Mouse (Mus musculus): ENCODE data around the gene Nkx2-3.

Gene Nkx2-3

DNA sequence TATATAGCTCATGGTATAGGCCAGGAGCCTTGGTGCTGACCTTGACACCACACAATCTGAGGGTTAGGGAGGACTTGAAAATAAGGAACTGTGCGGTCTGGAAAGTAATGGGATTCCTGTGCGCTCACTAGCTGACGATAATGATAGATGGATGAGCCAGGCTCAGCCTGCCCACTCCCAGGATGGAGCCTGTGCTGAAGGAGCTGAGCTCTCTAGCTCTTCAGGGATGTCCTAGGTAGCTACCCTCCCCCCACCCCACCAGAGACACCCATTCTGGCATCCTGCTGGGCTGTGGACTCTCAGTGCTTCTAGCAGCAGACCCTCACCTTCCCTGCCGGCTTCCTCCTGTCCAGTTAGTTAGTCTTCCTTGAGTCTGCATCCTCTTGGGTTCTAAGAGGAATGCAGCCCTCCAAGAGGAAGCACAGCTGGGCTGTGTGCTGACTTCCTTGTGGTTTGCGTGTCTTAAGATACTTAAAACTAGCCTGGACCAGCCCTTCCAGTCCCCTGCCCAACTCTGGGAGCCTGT lies 6.4 kb downstream of the Nkx2-3 start:
- no peak for DNase-seq (ENCODE audit: low read depth in 2 of 2, low spot score in 2 of 2)

GRCm38 (mm10) chr19:43619916-43620479 lies 7.9 kb downstream of the Nkx2-3 start:
- DNase-seq (ENCODE audit: low read depth in 2 of 2, low spot score in 2 of 2): no peak

GRCm38 (mm10) chr19:43623913-43624312 lies 11.8 kb downstream of the Nkx2-3 start:
- peak; percentile 28 to 33 for DNase-seq (ENCODE audit: low read depth in 2 of 2, low spot score in 2 of 2)

DNA sequence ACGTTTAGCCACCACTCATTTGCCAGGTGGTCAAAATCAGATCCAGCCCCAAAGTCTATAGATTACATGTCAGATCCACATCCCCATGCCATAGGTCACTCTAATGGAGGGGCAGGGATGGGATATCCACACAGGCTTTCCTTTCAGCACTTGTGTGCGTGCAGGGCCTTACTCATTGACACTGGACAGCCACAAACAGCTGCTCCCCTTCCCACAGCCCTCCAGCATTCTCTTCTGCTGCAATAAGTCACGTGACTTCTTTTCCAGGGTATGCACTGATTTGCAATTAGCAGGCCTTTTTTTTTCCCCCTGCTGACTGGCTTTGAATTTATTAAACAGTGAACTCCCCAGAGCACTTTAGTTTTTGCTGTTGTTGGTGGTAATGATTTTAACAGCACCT lies 14.0 kb downstream of the Nkx2-3 start:
- DNase-seq (ENCODE audit: low read depth in 2 of 2, low spot score in 2 of 2): no peak

- no peak for DNase-seq (ENCODE audit: low read depth in 2 of 2, low spot score in 2 of 2)
Observed at GRCm38 (mm10) chr19:43627345-43627744, 15.2 kb downstream of the Nkx2-3 start.

DNA sequence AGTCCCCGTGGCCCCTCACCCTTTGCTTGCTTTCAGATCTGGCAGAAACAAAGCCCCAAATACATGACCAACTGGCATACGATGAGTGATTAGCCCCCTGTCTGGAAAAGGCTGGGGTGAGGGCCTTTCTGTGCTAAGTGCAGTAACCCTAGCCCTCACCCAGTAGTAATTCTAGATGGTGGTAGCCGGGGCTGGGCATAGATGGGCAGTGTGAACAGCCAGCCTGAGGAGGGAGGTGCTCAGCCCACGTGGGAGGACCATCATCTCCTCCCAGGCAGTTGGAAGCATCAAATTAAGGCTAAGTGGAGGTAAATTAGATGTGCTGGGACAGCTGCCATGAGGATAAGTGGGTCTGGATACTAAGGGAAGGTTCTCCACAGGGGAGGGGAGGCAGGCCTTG lies 17.0 kb downstream of the Nkx2-3 start:
- no peak for DNase-seq (ENCODE audit: low read depth in 2 of 2, low spot score in 2 of 2)

DNA sequence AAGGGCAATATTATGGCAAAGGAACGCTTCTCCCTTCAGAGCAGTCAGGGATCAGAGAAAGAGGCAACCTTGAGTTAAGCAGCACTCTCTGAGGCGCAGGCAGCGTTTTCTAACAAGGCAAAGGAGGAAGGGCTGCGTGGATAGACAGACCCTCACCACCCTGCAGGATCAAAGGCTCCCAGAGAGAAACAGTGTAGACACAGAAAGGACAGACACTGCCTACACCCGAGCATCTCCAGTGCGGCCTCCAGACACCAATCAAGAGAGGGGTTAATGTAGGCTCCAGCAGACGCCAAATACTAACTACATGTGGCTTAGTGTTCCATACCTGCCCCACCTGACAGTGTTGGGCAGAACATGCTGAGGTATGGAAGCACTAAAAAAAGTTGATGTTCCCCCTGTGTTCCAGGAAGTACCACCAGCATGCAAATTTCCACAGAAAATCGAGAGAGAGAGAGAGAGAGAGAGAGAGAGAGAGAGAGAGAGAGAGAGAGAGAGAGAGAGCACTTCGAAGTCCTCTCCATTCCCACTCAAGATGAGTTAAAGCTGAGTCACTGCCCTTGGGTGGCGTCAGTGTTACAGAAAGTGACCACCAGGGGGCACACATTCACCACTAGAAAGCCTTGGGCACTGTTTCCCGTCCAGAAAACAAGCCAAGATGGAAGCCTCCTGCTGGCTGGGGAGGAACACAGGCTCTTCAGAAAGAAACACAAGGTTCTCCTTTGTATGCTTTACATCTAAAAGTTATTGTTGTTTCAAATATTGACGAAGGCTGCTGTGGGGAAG lies 18.5 kb downstream of the Nkx2-3 start:
- peak; percentile 64 to 74 for DNase-seq (ENCODE audit: low read depth in 2 of 2, low spot score in 2 of 2)

DNA sequence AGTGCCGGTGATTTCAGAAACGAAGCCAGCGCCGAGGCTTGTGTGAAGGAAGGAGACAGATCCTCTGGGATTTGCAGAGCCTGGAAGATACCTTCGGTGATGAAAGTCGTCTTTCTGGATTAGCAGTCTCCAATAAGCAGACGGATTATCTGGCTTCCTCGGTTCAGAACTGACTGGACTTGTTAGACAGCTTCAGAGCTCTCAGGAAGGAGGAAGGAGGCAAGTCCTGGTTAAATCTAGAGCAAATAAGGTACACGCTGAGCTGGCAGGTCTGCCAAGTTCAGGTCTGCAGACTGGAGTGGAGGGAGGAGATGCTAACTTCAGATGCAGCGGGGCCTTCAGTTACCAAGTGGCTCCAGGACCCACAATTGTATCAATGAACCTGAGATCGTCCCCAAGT lies 29.7 kb downstream of the Nkx2-3 start:
- no peak for DNase-seq (ENCODE audit: low read depth in 2 of 2, low spot score in 2 of 2)

DNA sequence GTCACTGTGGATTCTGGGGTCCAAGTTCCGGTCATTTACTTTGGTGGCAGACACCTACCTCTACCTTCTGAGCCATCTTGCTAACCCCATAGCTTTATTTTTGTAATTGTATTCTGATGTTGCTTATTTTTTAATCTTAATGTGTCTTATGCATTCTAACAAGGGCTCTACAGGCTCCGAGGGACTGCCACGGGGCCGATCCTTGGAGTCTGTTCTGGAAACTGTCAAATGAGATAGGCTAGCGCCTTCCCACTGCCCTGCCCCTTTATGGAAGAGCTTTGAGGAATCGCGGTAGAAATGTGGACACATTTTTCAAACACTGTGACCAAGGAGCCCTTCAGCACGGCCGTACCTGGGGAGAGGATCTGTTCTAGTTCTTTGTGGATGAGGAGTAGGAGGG lies 30.7 kb downstream of the Nkx2-3 start:
- DNase-seq (ENCODE audit: low read depth in 2 of 2, low spot score in 2 of 2): no peak

DNA sequence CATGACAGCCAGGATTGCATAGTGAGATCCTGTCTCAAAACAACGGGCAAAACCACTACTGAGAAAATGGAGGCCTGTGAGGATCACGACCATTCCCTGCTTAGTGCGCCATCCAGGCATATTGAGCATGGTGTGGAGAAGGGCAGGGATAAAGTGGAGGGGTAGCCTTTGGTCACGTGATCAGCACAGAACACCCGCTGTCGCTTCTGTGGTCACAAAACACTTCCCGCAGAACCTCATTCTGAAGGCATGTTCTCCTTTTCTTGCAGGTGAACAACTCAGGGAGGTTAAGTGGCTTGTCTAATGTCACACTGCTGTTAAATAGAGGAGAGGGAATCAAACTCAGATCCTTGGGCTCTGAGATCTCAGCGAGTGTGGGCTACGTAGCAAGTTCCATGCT lies 33.4 kb downstream of the Nkx2-3 start:
- no peak for DNase-seq (ENCODE audit: low read depth in 2 of 2, low spot score in 2 of 2)

DNA sequence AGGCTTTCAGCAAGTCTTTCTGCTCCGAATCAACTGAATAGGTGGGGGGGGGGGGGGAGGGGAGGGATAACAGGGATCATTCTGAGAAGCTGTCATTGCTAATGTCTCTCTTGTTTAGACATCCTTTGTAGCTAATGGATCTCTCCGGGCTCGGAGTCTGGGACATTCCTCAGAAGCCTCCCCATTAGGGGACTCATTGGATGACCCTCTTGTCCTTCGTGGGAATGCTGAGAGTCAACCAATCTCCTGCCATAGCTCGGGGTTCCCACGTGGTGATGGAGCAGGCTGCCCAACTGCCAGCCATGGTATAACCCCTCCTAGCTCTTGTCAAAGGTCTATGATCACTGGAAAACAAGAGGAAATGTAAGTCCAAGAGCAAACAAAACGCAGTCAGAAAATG lies 34.7 kb downstream of the Nkx2-3 start:
- no peak for DNase-seq (ENCODE audit: low read depth in 2 of 2, low spot score in 2 of 2)

DNA sequence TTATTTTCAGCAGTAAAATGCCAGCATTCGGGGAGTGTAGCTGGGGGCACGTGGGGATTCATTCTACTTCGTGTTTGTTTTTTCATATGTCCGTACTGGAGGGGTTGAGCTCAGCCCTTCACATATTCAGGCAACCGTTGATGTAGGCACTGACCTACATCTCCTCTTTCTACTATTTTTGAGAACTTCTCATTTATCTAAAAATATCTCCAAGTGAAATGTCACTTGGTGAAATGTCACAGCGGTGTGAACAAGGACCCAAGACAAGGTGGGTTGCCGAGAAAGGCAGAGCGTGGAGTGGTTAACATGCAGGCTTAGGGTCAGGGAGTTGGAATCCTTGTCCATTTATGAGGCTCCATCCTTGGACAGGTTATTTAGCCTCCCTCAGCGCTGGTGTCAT lies 35.1 kb downstream of the Nkx2-3 start:
- DNase-seq (ENCODE audit: low read depth in 2 of 2, low spot score in 2 of 2): no peak

DNA sequence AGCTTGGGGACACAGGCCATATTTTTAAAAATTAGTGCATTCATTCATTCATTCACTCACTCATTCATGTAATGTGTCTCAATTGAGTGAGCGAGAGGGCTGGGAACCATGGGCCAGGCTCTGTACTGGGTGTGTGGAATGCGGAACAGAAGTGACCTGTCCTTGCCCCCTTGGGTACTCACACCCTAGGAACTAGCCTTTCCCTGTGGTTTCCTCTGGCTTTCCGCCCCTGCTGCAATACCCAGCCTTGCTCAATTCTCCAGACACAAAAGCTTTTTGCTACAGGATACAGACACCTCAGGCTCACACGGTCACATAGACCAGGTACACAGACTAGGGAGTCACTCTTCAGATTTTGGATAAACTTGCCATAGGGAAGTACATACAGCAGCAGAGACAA lies 36.2 kb downstream of the Nkx2-3 start:
- no peak for DNase-seq (ENCODE audit: low read depth in 2 of 2, low spot score in 2 of 2)

DNA sequence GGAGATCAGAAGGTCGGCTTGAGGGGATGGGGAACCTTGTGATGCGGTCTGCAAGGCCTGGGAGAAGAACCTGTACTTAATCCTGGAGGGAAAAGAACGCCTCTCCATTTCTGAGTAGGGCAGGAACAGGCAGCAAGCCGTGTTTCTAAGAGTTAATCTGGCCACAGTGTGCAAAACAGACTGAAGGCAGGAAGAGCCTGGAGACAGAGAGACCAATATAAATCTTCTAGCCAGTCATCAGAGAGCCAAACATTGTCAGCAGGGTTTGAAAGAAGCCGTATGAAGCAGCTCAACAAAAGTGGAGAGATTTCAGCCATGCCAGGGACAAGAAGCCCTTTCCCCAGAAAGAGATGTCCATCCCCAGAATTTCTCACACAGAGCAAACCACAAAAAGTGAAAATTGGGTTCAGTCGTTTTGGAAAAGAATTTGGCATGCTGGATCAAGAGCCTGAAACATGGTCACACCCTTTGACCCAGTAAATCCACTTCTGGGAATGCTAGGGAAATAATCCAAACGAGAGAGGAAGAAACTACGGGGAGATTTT lies 39.2 kb downstream of the Nkx2-3 start:
- DNase-seq (ENCODE audit: low read depth in 2 of 2, low spot score in 2 of 2): no peak

DNA sequence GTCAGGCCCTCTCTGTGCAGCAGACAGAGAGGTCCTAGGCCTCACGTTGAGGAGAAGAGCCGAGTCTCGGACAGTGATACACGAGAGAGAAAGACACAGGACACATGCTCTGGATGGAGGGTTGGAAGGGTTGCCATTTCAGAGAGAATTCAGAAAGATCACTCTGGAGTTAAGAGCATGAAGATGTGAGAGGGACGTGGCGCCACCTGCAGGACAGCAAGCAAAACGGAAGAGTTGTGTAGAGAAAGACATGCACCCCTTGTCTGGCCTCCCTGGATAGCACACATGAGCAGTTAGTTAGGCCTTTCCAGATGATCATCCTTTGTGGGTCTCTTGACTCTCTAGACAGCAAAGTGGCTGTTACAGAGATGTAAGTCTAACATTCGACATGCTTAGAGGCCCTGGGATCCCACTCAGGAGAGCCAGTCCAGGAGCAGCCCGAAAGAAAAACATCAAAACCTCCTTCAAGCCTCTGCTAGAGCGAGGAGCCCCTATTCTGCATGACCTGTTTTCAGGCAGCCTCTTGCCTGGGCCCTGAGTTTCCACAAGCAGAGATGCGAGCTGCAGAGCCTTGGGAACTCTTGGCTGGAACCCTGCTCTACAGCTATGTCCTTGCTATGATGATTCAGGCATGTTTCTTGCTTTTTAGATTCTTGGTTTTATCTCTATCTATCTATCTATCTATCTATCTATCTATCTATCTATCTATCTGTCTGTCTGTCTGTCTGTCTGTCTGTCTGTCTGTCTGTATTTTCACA lies 43.8 kb downstream of the Nkx2-3 start:
- peak; percentile 13 to 51 for DNase-seq (ENCODE audit: low read depth in 2 of 2, low spot score in 2 of 2)

DNA sequence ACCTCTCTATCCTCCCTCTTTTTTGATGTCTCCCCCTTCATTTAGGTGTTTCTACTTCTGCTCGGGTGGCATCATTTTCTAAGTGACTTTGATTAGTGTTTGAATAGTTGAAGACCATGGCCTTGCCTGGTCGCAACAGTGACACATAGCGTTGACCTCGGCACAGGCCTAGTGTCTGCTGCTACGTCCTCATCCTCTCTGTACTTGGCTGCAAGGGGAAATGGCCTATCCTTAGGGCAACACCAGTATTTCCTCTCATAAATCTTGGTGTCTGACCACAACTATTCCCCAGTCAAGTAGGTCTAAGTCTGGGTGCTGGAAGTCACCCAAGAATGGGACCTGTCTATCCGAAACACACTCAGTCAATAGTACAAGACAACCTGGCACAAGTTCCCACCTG lies 47.5 kb downstream of the Nkx2-3 start:
- DNase-seq (ENCODE audit: low read depth in 2 of 2, low spot score in 2 of 2): no peak

GRCm38 (mm10) chr19:43660774-43661173 lies 48.6 kb downstream of the Nkx2-3 start:
- no peak for DNase-seq (ENCODE audit: low read depth in 2 of 2, low spot score in 2 of 2)

- DNase-seq (ENCODE audit: low read depth in 2 of 2, low spot score in 2 of 2): no peak
Observed at GRCm38 (mm10) chr19:43662176-43662967, 50.2 kb downstream of the Nkx2-3 start.

DNA sequence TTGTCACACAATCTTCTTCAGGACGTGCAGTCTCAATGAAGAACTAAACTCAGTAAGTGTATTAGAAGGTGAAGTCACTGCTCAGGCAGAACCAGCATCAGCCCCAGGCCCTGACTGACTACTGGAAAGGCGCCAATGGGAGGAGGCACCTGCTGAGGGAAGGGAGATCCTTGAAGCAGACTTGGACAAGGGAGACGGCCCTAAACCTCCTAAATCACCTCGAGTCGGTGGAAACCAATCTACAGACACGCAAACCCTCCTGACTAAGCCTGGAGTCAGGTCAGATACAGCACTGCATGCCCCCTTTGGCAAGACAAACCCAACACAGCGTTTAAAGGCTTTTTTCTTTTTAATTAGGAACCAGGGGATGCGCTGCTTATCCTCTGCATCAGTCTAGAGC lies 51.3 kb downstream of the Nkx2-3 start:
- no peak for DNase-seq (ENCODE audit: low read depth in 2 of 2, low spot score in 2 of 2)

All from CD8-positive naive resting alpha-beta T cell, adult 2 months (primary cell).